Mouse (Mus musculus) liver, embryonic 12.5 days (tissue): Measurements from ENCODE around the gene Pkn2. TPM values are rescaled to one million over a fixed set of nuclear protein-coding genes. Genes with fewer than 3 reads are reported as not detected.
A peak's percentile ranks its signal among the peaks of the same experiment; 100 is the strongest.

Source experiments
- ATAC-seq: fragments of 200-750 bp; cut with Nextera tagmentation; 2 replicates; pipeline ENCODE4 v1.8.0; 2017; ENCODE audit warnings: moderate number of reproducible peaks, mild to moderate bottlenecking, moderate library complexity
- H3K27ac ChIP-seq: fragments of 300-500 bp; sonication (generic); 2 replicates; pipeline ENCODE4 v1.5.1; 2016; ENCODE audit warnings: mild to moderate bottlenecking
- H3K27me3 ChIP-seq: fragments of 300-500 bp; sonication (generic); replicated peaks from 2 replicates; pipeline ENCODE4 v1.6.1; 2016; ENCODE audit warnings: mild to moderate bottlenecking, moderate library complexity
- H3K36me3 ChIP-seq: fragments of 300-500 bp; sonication (generic); 2 replicates; pipeline ENCODE4 v1.6.1; 2016; ENCODE audit warnings: mild to moderate bottlenecking, moderate library complexity
- H3K4me1 ChIP-seq: fragments of 300-500 bp; sonication (generic); 2 replicates; pipeline ENCODE4 v1.6.1; 2016
- H3K4me2 ChIP-seq: fragments of 300-500 bp; sonication (generic); 2 replicates; pipeline ENCODE4 v1.6.1; 2016; ENCODE audit warnings: mild to moderate bottlenecking, moderate library complexity
- H3K4me3 ChIP-seq: fragments of 300-500 bp; sonication (generic); 2 replicates; pipeline ENCODE4 v1.5.1; 2016; ENCODE audit warnings: mild to moderate bottlenecking, moderate library complexity
- H3K9ac ChIP-seq: fragments of 300-500 bp; sonication (generic); 2 replicates; pipeline ENCODE4 v1.6.1; 2016; ENCODE audit warnings: mild to moderate bottlenecking, moderate library complexity
- H3K9me3 ChIP-seq: fragments of 300-500 bp; sonication (generic); replicated peaks from 2 replicates; pipeline ENCODE4 v1.6.1; 2016; ENCODE audit warnings: mild to moderate bottlenecking, moderate library complexity
- WGBS: fragments of 180-500 bp; shearing (Covaris S2); methylation state at CpG from one replicate; pipeline ENCODE4 v1.1.7; 2016; ENCODE audit not compliant: insufficient replicate concordance; 5-methylcytosine and 5-hydroxymethylcytosine counted together
- polyA plus RNA-seq: library from polyadenylated mRNA; unstranded; fragments of >200 nt; fragmentation: Nextera tagmentation; extraction: Ambion mirVana; gene quantifications from 2 replicates; pipeline ENCODE4 v1.2.1, GENCODE M21; 2016

Gene Pkn2
- 50.5 and 51.0 TPM in 2 replicates for polyA plus RNA-seq

DNA sequence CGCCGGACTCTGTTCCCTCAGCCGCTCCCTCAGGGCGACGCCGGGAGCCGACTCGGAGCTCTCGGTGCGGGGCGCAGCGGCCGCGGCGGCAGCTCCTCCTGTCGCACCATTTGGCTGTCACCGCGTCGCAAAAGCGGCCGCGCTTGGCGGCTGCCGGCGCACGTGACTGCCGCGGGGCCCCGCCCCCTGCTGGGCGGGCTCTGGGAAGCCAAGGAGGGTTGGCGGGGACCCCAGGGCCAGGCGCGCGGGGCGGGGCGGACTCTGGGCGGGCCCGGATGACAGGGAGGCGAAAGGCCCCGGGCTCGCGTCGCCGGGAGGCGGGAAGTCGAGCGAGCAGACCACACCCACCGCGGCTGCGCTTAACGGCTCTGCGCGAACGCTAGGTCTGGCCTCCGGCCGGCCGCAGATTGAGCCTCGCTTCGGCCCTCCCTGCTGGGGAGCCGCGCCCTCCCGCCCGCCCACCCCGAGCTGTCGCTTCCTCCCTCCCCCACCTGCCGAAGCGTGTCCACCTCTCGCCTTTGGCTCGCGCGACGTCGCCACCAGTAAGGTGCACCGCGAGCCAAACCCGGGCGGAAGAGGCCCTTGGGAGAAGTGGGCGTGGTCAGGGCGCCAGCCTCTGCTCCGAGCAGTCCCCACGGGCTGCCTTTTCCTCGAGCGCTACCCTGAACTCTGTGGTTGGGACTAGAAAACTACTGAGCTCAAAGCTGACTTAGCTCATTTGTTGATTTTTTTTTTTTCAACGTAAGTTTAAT lies at the start of gene Pkn2:
TSS of gene Pkn2 (minus strand) at position 133 of the 752 bp plus-strand sequence.
- Histone ChIP-seq H3K9ac (peak within 1 kb of the TSS; percentile 100), H3K36me3 (no peaks in the 10 kb centered on the region), H3K9me3 (no peaks in the 10 kb centered on the region), H3K27me3 (no peaks in the 10 kb centered on the region), H3K4me3 (peak within 1 kb of the TSS; percentile 100), H3K4me2 (peak within 1 kb of the TSS; percentile 76), H3K27ac (peak within 1 kb of the TSS; percentile 100), H3K4me1 (peaks cover 38% of the 10 kb centered on the region)
- ATAC-seq = peak; percentile 95
- WGBS = under 1% methylated on average over 84 of the region's 84 CpGs

DNA sequence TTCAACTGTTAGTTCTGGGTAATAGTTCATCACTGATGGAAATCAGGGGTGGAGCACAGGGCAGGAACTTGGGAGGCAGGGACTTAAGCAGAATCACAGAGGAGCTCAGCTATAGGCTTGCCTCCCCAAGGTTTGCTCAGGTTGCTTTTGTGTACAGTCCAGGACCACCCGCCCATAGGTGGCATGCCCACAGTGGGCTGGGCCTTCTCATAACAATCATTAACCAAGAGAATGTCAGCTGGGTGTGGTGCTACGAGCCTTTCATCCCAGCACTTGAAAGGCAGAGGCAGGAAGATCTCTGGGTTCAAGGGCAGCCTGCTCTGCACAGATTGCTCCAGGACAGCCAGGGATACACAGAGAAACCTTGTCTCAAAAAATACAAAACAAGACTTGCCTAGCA lies 48.1 kb upstream of the Pkn2 start:
- ATAC-seq = no peak
- Histone ChIP-seq H3K27me3 (no peaks in the 10 kb centered on the region), H3K4me1 (no peaks in the 10 kb centered on the region), H3K27ac (no peak overlapping the region), H3K9me3 (no peaks in the 10 kb centered on the region), H3K4me3 (no peak overlapping the region), H3K9ac (no peak overlapping the region), H3K4me2 (no peak overlapping the region), H3K36me3 (no peaks in the 10 kb centered on the region)
- WGBS = 57% methylated on average over 2 of the region's 2 CpGs

DNA sequence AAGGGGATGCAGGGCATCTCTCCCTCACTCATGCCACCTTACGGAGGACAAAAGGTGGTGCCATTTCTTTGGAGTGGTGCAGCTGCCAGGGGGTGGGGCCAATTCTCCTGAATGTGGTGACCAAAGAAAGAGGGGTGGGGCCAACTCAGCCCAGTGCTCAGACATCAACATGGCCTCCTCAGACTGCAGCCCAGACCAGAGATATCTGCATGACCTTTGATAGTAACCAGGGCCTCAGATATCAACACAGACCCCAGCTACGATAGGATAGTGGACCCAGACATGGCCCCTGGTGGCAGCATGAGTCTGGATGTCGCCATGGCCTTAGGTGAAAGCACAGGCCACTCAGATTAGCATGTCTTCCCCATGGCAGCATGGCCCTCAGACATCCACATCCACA lies 45.5 kb upstream of the Pkn2 start:
- no peak overlapping the region for H3K4me2 ChIP-seq

DNA sequence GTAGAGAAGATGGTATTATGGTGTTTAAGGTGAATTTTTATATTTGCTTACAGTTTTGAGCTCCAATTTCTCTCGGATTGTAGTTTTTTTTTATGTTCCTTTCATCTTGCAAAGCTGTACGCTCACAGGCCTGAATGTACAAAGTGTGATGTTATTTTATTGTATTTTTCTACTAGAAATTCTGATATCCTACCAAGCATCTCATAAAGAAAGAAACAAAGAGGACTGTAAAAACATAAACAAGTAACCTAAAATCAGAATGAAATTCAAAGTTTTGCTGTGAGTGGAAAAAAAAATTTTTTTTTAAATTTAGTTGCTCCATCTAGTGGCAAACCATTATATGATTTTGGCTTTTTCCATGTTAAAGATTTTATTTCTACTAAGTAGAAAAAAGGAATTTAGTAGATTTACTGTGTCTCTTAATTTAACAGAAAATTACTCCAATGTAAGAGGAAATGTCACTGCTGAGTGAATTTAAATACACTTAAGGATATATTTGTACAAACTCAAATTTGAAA lies 43.1 kb upstream of the Pkn2 start:
- Histone ChIP-seq H3K36me3 (no peaks in the 10 kb centered on the region), H3K27ac (no peak overlapping the region), H3K9ac (no peak overlapping the region), H3K9me3 (no peaks in the 10 kb centered on the region), H3K27me3 (no peaks in the 10 kb centered on the region), H3K4me3 (no peak overlapping the region), H3K4me1 (0 out of 2 replicates have a peak, but pooled peaks cover 8% of the 10 kb centered on the region), H3K4me2 (no peak overlapping the region)
- no peak for ATAC-seq
- 67% methylated on average over 2 of the region's 2 CpGs for WGBS

More for the DNA sequence above, 45.5 kb upstream of the Pkn2 start:
- no peaks in the 10 kb centered on the region for H3K27me3 ChIP-seq
- 0 out of 2 replicates have a peak, but pooled peaks cover 8% of the 10 kb centered on the region for H3K4me1 ChIP-seq
- WGBS = 72% methylated on average over 3 of the region's 3 CpGs
- ATAC-seq = 0 out of 2 replicates have a peak, but pooled peaks have one; percentile 24
- H3K27ac ChIP-seq = no peak overlapping the region
- no peak overlapping the region for H3K9ac ChIP-seq
- no peaks in the 10 kb centered on the region for H3K9me3 ChIP-seq
- H3K36me3 ChIP-seq = no peaks in the 10 kb centered on the region
- no peak overlapping the region for H3K4me3 ChIP-seq

DNA sequence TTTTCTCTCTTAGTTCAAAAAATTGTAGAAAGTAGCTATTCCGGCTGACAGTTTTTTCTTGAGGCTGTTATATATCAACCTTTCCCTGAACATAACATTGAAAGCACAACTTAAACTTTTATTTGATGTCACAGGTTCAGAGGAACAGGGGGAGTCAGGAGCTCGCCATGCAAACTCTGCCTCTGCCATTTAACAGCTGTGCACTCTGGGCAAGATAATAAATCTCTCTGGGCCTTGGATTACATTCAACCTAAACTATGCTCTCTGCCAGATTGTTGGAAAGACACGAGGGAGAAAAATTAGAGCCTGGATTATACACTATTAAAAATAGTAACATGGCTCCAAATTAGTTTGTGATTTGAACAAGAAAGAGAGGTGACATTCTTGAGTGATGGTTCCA lies 37.3 kb upstream of the Pkn2 start:
- WGBS = 66% methylated on average over 3 of the region's 3 CpGs
- no peaks in the 10 kb centered on the region for H3K36me3 ChIP-seq
- H3K27ac ChIP-seq = no peak overlapping the region
- no peak for ATAC-seq
- 0 out of 2 replicates have a peak, but pooled peaks cover 3% of the 10 kb centered on the region for H3K4me1 ChIP-seq
- no peaks in the 10 kb centered on the region for H3K27me3 ChIP-seq
- H3K9me3 ChIP-seq = no peaks in the 10 kb centered on the region
- no peak overlapping the region for H3K4me3 ChIP-seq
- H3K4me2 ChIP-seq = no peak overlapping the region
- no peak overlapping the region for H3K9ac ChIP-seq

DNA sequence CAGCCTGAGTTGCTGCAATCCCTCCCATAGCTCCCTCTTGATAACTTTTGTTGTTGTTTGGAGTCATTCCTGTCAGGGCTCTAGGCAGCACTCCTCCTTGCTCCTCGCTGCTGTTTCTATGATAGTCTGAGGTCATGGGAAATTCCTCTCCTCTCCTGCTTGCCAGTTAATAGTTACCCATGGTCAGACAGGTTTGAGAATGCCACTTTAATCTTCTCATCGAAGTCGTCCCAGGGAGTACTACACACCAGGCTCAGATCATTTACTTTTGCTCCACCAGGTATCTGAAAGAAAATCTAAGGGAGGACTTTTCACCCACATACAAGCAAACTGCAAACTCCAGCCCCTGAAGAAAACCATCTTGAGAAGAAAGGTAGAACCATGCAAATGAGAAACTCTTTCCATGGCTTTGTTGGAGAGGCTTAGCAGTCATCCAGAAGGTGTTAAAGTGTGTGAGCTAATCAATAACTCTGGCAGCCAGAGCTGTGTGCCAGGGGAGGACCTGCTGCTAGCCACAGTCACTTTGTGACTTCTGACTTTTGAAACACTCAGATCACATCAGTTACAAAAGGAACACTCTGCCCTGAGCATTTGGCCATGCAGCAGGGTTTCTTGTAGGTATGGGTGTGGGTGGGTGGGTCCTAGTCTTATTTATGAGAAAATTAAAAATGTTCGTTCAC lies 36.1 kb upstream of the Pkn2 start:
- Histone ChIP-seq H3K9me3 (no peaks in the 10 kb centered on the region), H3K27ac (no peak overlapping the region), H3K4me2 (no peak overlapping the region), H3K4me1 (0 out of 2 replicates have a peak, but pooled peaks cover 3% of the 10 kb centered on the region), H3K36me3 (no peaks in the 10 kb centered on the region), H3K9ac (no peak overlapping the region), H3K27me3 (no peaks in the 10 kb centered on the region), H3K4me3 (no peak overlapping the region)
- ATAC-seq = no peak
- 59% methylated on average over 4 of the region's 4 CpGs for WGBS

DNA sequence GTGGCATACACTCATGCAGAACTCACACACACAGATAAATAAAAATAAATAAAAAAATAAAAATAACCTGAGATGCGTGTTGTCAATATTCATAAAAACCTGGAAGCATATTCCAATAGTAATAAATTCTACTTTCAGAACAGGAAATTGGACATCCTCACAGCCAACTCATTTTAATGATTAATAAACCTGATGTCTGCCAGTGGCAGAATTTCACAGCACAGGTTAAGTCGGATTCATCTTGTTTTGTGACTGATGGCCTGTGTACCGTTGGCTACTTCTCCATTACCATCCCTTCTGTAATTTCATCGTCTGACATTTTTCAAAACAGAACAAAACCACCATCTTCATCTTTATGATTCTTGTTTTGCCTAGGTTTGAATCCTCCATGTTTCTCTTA lies 35.4 kb upstream of the Pkn2 start:
- H3K4me3 ChIP-seq = no peak overlapping the region
- WGBS = 82% methylated on average over 4 of the region's 4 CpGs
- no peaks in the 10 kb centered on the region for H3K27me3 ChIP-seq
- H3K4me2 ChIP-seq = no peak overlapping the region
- no peak overlapping the region for H3K9ac ChIP-seq
- H3K9me3 ChIP-seq = no peaks in the 10 kb centered on the region
- no peak overlapping the region for H3K27ac ChIP-seq
- H3K4me1 ChIP-seq = no peaks in the 10 kb centered on the region
- no peaks in the 10 kb centered on the region for H3K36me3 ChIP-seq
- no peak for ATAC-seq

DNA sequence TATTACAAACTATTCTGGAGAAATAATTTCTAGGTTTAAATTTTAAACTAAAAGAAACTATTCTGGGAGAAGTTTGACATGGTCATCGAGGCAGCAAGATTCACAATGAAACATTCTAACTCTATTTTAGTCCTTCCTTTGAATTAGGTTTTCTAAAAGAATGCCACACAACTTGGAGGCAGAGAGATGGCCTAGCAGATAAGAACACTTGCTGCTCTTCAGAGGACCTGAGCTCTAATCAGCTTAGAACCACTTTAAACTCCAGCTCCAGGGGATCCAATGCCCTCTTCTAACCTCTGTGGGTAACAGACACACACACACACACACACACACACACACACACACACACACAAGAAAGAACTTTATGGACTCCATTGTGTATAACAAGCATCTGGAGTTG lies 31.5 kb upstream of the Pkn2 start:
- H3K9ac ChIP-seq = no peak overlapping the region
- H3K4me2 ChIP-seq = no peak overlapping the region
- no peaks in the 10 kb centered on the region for H3K27me3 ChIP-seq
- H3K36me3 ChIP-seq = no peaks in the 10 kb centered on the region
- H3K4me3 ChIP-seq = no peak overlapping the region
- H3K9me3 ChIP-seq = no peaks in the 10 kb centered on the region
- 38% methylated on average over 1 of the region's 1 CpGs for WGBS
- ATAC-seq = no peak
- no peaks in the 10 kb centered on the region for H3K4me1 ChIP-seq
- no peak overlapping the region for H3K27ac ChIP-seq

DNA sequence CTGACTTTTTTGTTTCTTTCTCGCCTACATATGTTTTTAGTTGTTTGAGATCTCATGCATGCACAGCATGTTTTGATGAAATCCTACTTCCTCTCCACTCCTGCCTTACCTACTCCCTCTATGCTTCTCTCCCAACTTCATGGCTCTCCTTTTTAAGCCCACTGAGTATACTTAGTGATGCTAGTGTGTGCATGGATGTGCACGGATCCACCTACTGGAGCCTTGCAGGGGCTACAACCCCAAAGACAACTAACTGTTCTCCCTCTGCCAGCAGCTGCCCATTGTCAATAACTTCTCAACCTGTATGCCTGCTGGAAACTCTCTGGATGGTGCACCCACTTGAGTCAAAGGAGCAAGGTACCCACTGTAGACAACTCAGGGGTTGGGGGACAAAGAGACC lies 17.9 kb upstream of the Pkn2 start:
- Histone ChIP-seq H3K27me3 (no peaks in the 10 kb centered on the region), H3K9ac (no peak overlapping the region), H3K36me3 (no peaks in the 10 kb centered on the region), H3K4me3 (no peak overlapping the region), H3K4me1 (peaks cover 10% of the 10 kb centered on the region), H3K4me2 (no peak overlapping the region), H3K9me3 (no peaks in the 10 kb centered on the region), H3K27ac (no peak overlapping the region)
- ATAC-seq = no peak
- 72% methylated on average over 2 of the region's 2 CpGs for WGBS

DNA sequence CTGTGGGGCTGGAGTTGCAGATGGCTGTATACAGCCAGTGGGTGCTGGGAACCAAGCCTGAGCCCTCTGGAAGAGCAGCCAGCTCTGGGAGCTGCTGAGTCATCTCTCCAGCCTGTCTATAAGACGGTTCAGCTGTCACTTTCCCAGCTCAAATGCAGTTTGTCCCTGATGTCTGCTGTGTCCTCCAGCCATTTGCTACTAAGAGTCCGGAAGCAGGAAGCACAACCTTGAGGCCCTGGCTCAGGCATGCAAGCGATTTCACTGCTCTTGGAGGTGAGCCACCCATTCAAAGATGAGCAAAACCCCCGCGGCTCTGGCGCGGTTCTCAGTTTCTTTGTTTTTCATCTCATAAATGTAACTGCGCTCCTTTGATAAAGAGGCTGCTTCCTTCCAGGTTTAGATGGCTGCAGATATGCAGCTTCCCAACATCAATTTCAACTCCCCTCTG lies 17.2 kb upstream of the Pkn2 start:
- peaks cover 10% of the 10 kb centered on the region for H3K4me1 ChIP-seq
- peak overlapping the region; percentile 6; the same call in 1 of the 2 replicates for H3K27ac ChIP-seq
- no peaks in the 10 kb centered on the region for H3K9me3 ChIP-seq
- peak; percentile 66 for ATAC-seq
- peak overlapping the region; percentile 1; the same call in 1 of the 2 replicates for H3K4me3 ChIP-seq
- no peaks in the 10 kb centered on the region for H3K27me3 ChIP-seq
- no peaks in the 10 kb centered on the region for H3K36me3 ChIP-seq
- WGBS = 41% methylated on average over 8 of the region's 8 CpGs
- H3K9ac ChIP-seq = no peak overlapping the region
- peak overlapping the region; percentile 46 for H3K4me2 ChIP-seq

DNA sequence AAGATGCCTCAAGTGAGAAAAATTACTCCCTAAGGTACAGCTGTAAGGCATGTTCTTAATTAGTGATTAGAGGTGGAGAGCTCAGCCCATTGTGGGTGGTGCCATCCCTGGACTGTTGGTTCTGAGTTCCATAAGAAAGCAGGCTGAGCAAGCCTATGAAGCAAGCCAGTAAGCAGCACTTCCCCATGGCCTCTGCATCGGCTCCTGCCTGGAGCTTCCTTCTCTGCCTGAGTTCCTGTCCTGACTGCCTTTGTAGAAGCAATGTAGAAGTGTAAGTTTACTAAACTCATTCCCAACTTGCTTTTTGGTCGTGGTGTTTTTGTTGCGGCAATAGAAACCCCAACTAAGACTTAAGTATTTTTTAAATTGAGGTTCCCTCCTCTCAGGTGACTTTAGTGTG lies 8.6 kb upstream of the Pkn2 start:
- peaks cover 18% of the 10 kb centered on the region for H3K4me1 ChIP-seq
- H3K27ac ChIP-seq = no peak overlapping the region
- no peaks in the 10 kb centered on the region for H3K9me3 ChIP-seq
- no peak overlapping the region for H3K9ac ChIP-seq
- no peaks in the 10 kb centered on the region for H3K27me3 ChIP-seq
- WGBS = 62% methylated on average over 3 of the region's 3 CpGs
- H3K4me2 ChIP-seq = no peak overlapping the region
- H3K36me3 ChIP-seq = no peaks in the 10 kb centered on the region
- H3K4me3 ChIP-seq = no peak overlapping the region
- ATAC-seq = no peak

DNA sequence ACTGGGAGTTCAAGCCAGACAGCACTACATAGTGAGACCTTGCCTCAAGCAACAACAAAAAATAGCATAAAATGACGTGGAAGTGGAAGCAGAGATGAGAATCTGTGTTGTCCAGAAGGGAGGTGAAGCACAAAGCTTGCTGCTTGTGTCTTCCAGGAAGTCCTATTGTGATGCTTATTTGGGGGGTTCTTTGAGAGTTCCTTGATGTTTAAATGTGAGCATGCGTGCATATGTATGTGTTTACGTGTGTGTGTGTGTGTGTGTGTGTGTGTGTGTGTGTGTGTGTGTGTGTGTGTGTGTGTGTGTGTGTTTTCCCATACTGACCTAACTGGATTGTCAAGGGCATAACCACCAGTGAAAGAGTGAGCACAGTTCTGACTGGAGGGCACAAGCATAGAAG lies 5.2 kb upstream of the Pkn2 start:
- H3K4me3 ChIP-seq = no peak overlapping the region
- H3K9ac ChIP-seq = no peak overlapping the region
- peak overlapping the region; percentile 30; the same call in 1 of the 2 replicates for H3K27ac ChIP-seq
- no peaks in the 10 kb centered on the region for H3K9me3 ChIP-seq
- ATAC-seq = no peak
- 73% methylated on average over 3 of the region's 3 CpGs for WGBS
- H3K27me3 ChIP-seq = no peaks in the 10 kb centered on the region
- H3K36me3 ChIP-seq = no peaks in the 10 kb centered on the region
- H3K4me2 ChIP-seq = no peak overlapping the region
- peaks cover 34% of the 10 kb centered on the region for H3K4me1 ChIP-seq
